Mouse (Mus musculus): ENCODE data around the gene Sco2.

- no peak for TF ChIP-seq CTCF (conservative IDR thresholded peaks at IDR 0.05 in 1 of 2, IDR thresholded peaks at IDR 0.05 in 1 of 2; ENCODE audit: low read depth in 2 of 2, low read length in 2 of 2)
- no peak for TF ChIP-seq USF1 (IDR thresholded peaks at IDR 0.05; ENCODE audit: low read depth, low read length)
- TF ChIP-seq POLR2A (IDR thresholded peaks at IDR 0.05; ENCODE audit: low read depth, low read length), result no peak
- no peak for TF ChIP-seq NRF1 (IDR thresholded peaks at IDR 0.05; ENCODE audit: low read depth, low read length)
- TF ChIP-seq MAZ (IDR thresholded peaks at IDR 0.05; ENCODE audit: low read depth, low read length), result no peak
- TF ChIP-seq MAX (IDR thresholded peaks at IDR 0.05; ENCODE audit: low read length), result no peak
- no peak for TF ChIP-seq ZNF384 (IDR thresholded peaks at IDR 0.05; ENCODE audit: low read depth, low read length)
- no peak for TF ChIP-seq EP300 (IDR thresholded peaks at IDR 0.05; ENCODE audit: low read length)
- TF ChIP-seq ETS1 (conservative IDR thresholded peaks at IDR 0.05; ENCODE audit: low read depth, low read length), result no peak
- TF ChIP-seq MAFK (IDR thresholded peaks at IDR 0.05; ENCODE audit: insufficient replicate concordance, low read length), result no peak
- TF ChIP-seq SIN3A (IDR thresholded peaks at IDR 0.05; ENCODE audit: low read length), result no peak
- no peak for TF ChIP-seq ZMIZ1 (IDR thresholded peaks at IDR 0.05; ENCODE audit: low read depth, low read length)
- no peak for TF ChIP-seq ZC3H11A (IDR thresholded peaks at IDR 0.05; ENCODE audit: low read depth, low read length)
- no peak for TF ChIP-seq HCFC1 (IDR thresholded peaks at IDR 0.05; ENCODE audit: low read depth, low read length)
Observed at GRCm38 (mm10) chr15:89339696-89340095, 34.0 kb downstream of the Sco2 start.
